Mouse (Mus musculus): ENCODE measurements at regions not wholly inside any gene's neighbourhood (a gene's known extent, or its start where the extent isn't known, plus 50 kb on each side); places are given as distances from the start of the nearest gene placed in this dataset.

DNA sequence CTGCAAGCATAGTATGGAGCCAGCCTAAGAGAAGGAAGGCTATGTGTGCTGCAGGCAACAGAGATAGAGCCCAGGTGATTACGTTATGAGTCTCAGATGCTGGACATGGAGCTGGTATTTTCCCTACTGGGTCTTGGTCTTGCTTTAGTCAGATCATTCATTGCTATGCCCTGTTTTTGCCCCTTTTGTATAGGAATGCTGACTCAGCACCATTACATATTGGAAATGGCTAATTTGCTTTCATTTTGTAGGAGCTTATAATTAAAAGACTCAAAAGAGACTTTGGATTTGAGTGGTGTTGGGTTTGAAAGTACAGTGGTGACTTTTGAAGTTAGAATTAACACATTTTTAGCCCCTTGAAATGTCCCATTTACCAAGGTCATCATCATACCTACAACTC lies 68.9 kb upstream of the Zdhhc25 start:
- Histone ChIP-seq H3K27me3 (ENCODE audit: poor library complexity, severe bottlenecking) (no peaks in the 10 kb centered on the region), H3K4me1 (peaks cover 24% of the 10 kb centered on the region), H3K4me3 (no peak overlapping the region), H3K9me3 (peaks cover 4% of the 10 kb centered on the region; the same call in 1 of the 2 replicates), H3K27ac (no peak overlapping the region), H3K36me3 (replicated peaks) (no peaks in the 10 kb centered on the region)
- no peak for DNase-seq (ENCODE audit: extremely low spot score, low spot score)
- 90% methylated on average over 1 of the region's 1 CpGs for WGBS

DNA sequence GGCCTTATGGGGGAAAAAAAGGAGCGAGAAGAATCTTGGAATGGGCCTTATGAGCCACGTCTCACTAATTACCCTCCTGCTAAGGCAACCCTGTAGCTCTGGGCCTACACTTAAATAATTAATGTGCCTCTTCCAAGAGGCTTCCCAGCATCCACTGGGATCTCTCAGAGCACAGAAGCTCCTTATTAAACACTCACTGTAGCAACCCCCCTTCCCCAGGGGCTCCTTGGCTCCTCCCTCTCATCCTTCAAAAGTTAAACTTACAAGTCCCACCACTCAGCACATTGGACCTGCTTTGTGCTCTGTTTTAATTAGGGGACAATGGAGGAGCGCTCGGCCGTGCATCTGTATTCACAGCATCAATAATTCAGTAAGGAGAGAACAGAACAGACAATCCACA lies 68.1 kb upstream of the Zdhhc25 start:
- no peak for DNase-seq (ENCODE audit: extremely low spot score, low spot score)
- peaks cover 24% of the 10 kb centered on the region for H3K4me1 ChIP-seq
- peaks cover 4% of the 10 kb centered on the region; the same call in 1 of the 2 replicates for H3K9me3 ChIP-seq
- H3K36me3 ChIP-seq (replicated peaks), result no peaks in the 10 kb centered on the region
- H3K27me3 ChIP-seq (ENCODE audit: poor library complexity, severe bottlenecking), result no peaks in the 10 kb centered on the region
- H3K27ac ChIP-seq, result 0 out of 2 replicates have a peak overlapping the region, but pooled peaks have one; percentile 41
- WGBS, result 60% methylated on average over 5 of the region's 5 CpGs
- H3K4me3 ChIP-seq, result no peak overlapping the region

DNA sequence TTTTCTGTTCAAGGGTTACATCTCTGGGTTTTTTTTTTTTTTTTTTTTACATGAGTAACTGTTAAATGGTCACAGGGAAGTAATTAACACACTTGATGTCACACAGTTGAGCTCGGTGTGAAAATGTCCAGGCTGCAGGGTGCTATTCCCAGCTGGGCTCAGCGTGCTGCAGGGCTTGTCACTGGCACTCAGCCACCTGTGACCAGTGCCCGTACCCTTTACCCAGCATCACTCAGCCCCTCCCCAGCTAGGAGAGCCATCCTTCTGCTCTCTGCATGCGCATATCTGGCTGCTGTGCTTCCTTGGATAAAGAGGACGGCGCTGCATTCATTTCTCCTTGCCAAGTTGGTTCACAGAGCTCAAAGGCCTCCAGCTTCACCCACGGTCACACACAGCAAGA lies 66.7 kb upstream of the Zdhhc25 start:
- Histone ChIP-seq H3K9me3 (peaks cover 4% of the 10 kb centered on the region; the same call in 1 of the 2 replicates), H3K36me3 (replicated peaks) (no peaks in the 10 kb centered on the region), H3K27me3 (ENCODE audit: poor library complexity, severe bottlenecking) (no peaks in the 10 kb centered on the region), H3K27ac (no peak overlapping the region), H3K4me1 (peaks cover 24% of the 10 kb centered on the region), H3K4me3 (no peak overlapping the region)
- WGBS, result 81% methylated on average over 7 of the region's 7 CpGs
- DNase-seq (ENCODE audit: extremely low spot score, low spot score), result no peak

DNA sequence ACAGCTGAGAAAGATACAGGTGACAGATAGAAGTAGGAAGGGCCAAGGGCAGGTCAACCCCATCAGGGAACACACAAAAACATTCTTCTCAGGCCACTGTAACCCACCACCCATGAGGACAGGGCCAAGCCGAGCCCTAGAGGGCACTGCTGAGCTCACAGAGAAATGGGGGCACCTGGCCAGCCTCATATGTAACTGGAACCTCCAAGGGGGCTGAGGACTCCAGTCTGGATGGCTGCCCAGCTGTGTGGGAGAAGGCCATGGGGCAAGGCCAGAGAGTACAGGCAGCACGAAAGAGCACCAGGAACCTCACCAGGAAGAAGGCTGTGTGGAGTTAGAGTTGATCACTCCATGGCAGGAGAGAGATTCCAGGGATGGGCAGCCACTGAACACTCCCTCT lies 64.6 kb upstream of the Zdhhc25 start:
- Histone ChIP-seq H3K36me3 (replicated peaks) (no peaks in the 10 kb centered on the region), H3K9me3 (peaks cover 4% of the 10 kb centered on the region; the same call in 1 of the 2 replicates), H3K27ac (no peak overlapping the region), H3K4me1 (peaks cover 24% of the 10 kb centered on the region), H3K4me3 (no peak overlapping the region), H3K27me3 (ENCODE audit: poor library complexity, severe bottlenecking) (no peaks in the 10 kb centered on the region)
- DNase-seq (ENCODE audit: extremely low spot score, low spot score), result no peak
- WGBS, result 77% methylated on average over 2 of the region's 2 CpGs

DNA sequence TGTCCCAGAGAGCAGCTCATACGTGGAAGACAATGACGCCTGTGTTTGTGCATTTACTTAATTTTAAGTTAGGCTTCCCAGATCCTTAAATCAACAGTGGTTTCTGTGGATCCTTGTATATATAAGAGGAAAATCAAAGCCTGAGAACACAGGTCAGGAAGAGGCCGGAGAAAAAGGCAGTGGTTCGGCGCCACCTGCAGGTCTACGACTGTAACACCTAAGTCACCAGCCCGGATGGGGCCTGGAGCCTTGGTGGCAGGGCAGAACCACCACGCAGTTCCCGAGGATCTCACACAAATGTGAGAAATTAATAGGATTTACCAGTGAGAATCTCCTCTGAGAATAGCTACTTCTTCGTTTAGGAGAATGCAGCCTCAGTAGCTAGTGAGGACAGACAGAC lies 62.9 kb upstream of the Zdhhc25 start:
- H3K4me3 ChIP-seq, result no peak overlapping the region
- WGBS, result 29% methylated on average over 10 of the region's 10 CpGs
- no peaks in the 10 kb centered on the region for H3K27me3 ChIP-seq (ENCODE audit: poor library complexity, severe bottlenecking)
- peak; percentile 62 for DNase-seq (ENCODE audit: extremely low spot score, low spot score)
- no peak overlapping the region for H3K27ac ChIP-seq
- H3K9me3 ChIP-seq, result no peaks in the 10 kb centered on the region
- peaks cover 20% of the 10 kb centered on the region for H3K4me1 ChIP-seq
- no peaks in the 10 kb centered on the region for H3K36me3 ChIP-seq (replicated peaks)

DNA sequence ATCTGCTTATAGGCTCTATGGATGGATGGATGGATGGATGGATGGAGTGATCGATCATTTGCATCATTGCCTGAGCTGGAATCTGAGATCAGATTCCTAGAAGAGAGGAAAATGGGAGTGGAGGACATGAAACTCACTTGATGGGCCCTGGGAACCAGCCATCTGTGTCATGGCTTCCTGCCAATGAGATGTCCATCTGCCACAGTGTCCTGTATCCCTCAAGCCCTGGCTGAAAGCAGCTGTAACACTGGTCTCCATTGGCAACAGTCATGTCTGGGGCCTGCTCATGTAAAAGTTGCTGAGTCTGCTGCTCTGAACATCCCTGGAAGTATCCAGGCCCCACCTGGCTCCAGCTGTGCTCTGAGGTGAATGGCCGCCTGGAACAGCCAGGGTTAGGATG lies 57.5 kb upstream of the Zdhhc25 start:
- Histone ChIP-seq H3K9me3 (no peaks in the 10 kb centered on the region), H3K27me3 (ENCODE audit: poor library complexity, severe bottlenecking) (no peaks in the 10 kb centered on the region)
- 81% methylated on average over 2 of the region's 2 CpGs for WGBS

DNA sequence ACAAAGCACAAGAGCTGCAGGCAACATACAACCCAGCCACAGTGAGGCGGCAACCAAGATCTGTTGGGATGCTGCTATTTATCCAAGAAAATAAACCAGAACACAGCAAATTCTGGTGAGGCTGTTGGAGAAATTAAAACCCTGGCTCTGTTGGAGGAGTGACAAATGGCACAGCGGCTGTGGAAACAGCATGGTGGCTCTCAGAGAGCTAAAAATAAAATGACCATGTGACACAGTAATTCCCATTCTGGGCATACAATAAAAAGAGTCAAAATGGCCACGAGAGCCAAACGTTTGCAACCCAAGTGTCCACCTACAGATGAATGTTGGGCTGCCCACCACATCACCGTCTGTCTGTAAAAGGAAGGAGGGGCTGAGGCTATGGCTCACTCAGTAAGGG lies 55.9 kb upstream of the Zdhhc25 start:
- H3K27ac ChIP-seq, result no peak overlapping the region
- no peak for DNase-seq (ENCODE audit: extremely low spot score, low spot score)
- H3K4me1 ChIP-seq, result 0 out of 2 replicates have a peak, but pooled peaks cover 3% of the 10 kb centered on the region
- no peaks in the 10 kb centered on the region for H3K27me3 ChIP-seq (ENCODE audit: poor library complexity, severe bottlenecking)
- no peak overlapping the region for H3K4me3 ChIP-seq
- no peaks in the 10 kb centered on the region for H3K9me3 ChIP-seq
- H3K36me3 ChIP-seq (replicated peaks), result no peaks in the 10 kb centered on the region
- WGBS, result 88% methylated on average over 5 of the region's 5 CpGs

More for the DNA sequence above, 57.5 kb upstream of the Zdhhc25 start:
- DNase-seq (ENCODE audit: extremely low spot score, low spot score), result no peak
- Histone ChIP-seq H3K4me3 (no peak overlapping the region), H3K27ac (no peak overlapping the region), H3K36me3 (replicated peaks) (no peaks in the 10 kb centered on the region), H3K4me1 (0 out of 2 replicates have a peak, but pooled peaks cover 3% of the 10 kb centered on the region)

DNA sequence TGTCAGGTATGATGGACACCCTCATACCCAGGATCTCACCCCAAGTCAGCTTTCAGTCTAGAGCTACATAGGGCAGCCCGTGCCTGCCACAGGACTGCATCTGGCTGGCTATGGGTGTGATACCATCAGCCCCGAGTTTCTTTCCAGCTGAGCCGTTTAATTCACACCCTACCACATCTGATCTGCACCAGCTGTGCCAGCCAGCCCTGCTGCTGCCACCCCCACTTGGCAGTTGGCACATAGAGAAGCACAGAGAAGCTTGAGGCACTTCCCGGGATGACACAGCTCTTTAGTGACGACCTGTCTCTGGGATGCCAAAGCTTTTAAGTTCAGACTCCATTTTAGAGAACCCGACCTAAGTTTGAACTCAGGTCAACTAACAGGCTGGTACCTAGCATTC lies 51.8 kb upstream of the Zdhhc25 start:
- no peaks in the 10 kb centered on the region for H3K4me1 ChIP-seq
- no peaks in the 10 kb centered on the region for H3K27me3 ChIP-seq (ENCODE audit: poor library complexity, severe bottlenecking)
- no peak overlapping the region for H3K27ac ChIP-seq
- H3K4me3 ChIP-seq, result no peak overlapping the region
- no peaks in the 10 kb centered on the region for H3K36me3 ChIP-seq (replicated peaks)
- 80% methylated on average over 6 of the region's 6 CpGs for WGBS
- H3K9me3 ChIP-seq, result no peaks in the 10 kb centered on the region
- DNase-seq (ENCODE audit: extremely low spot score, low spot score), result no peak
